Mouse (Mus musculus): ENCODE data around the gene Smg9. TPM values are rescaled to one million over a fixed set of nuclear protein-coding genes. Genes with fewer than 3 reads are reported as not detected.
A peak's percentile ranks its signal among the peaks of the same experiment; 100 is the strongest.

The Smg9 gene
- polyA plus RNA-seq, 2 experiments, result 11.2 to 20.6 TPM

DNA sequence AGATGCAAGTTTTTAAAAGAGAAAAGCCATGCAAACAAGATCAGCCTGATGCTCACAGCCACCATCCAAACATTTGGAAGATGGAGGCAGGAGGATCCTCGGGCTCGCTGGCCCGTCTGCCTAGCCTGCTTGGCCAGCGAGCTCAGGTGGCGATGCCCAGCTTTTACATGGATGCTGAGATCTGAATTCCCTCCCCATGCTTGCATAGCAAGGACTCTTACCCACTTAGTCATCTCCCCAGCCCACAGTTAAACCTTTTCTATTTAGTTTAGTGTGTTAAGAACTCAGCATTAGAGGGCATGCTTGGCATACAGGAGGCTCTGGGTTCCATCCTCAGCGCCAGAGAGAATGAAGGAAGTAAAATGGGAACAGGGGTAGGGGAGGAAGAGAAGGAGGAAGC lies 39.8 kb downstream of the Smg9 start:
- Histone ChIP-seq H3K4me3 (ENCODE audit: insufficient read depth in 1 of 2, low read depth in 2 of 2, low read length in 2 of 2) (no peak overlapping the region), H3K9me3 (ENCODE audit: control insufficient read depth, low read length) (no peaks in the 10 kb centered on the region), H3K4me1 (replicated peaks; ENCODE audit: control insufficient read depth in 2 of 2, insufficient read depth in 2 of 2, low read length in 1 of 2) (no peaks in the 10 kb centered on the region), H3K27ac (no peak overlapping the region), H3K9ac (replicated peaks) (no peak overlapping the region), H3K27me3 (ENCODE audit: control insufficient read depth, insufficient read depth, low read length) (no peaks in the 10 kb centered on the region), H3K4me2 (ENCODE audit: low read depth) (no peak overlapping the region), H3K36me3 (replicated peaks; ENCODE audit: control insufficient read depth, insufficient read depth, low read depth) (no peaks in the 10 kb centered on the region)
- 69% methylated on average over 6 of the region's 6 CpGs for WGBS (ENCODE audit: insufficient replicate concordance)
- no peak for DNase-seq (ENCODE audit: low read depth in 3 of 3, low spot score in 3 of 3)
- no peak for ATAC-seq (ENCODE audit: insufficient read depth)
- no peak for TF ChIP-seq EP300 (IDR thresholded peaks at IDR 0.05; ENCODE audit: low read depth)
- TF ChIP-seq CTCF (IDR thresholded peaks at IDR 0.05; ENCODE audit: low read depth), result no peak

DNA sequence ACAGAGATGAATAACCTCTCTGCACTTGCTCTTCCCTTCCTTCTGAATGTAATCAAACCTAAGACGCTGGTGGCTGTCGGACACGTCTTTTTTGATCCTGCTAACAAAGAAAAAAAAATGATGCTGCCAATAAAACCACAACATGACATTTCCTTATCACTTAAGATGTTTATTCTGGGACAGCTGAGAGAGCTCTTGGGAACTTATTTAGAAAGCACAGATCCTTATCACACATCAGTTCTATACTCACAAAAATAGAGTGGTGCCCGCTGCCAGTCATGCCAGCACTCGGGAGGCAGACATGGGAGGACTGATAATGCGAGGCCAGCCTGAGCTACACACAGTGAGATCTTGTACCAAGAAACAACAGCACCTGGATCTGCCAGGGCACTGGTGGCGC lies 40.5 kb downstream of the Smg9 start:
- no peaks in the 10 kb centered on the region for H3K36me3 ChIP-seq (replicated peaks; ENCODE audit: control insufficient read depth, insufficient read depth, low read depth)
- no peak overlapping the region for H3K9ac ChIP-seq (replicated peaks)
- no peak overlapping the region for H3K4me2 ChIP-seq (ENCODE audit: low read depth)
- TF ChIP-seq CTCF (IDR thresholded peaks at IDR 0.05; ENCODE audit: low read depth), result no peak
- TF ChIP-seq EP300 (IDR thresholded peaks at IDR 0.05; ENCODE audit: low read depth), result no peak
- DNase-seq (ENCODE audit: low read depth in 3 of 3, low spot score in 3 of 3) (no peak), ATAC-seq (ENCODE audit: insufficient read depth) (no peak)
- H3K4me1 ChIP-seq (replicated peaks; ENCODE audit: control insufficient read depth in 2 of 2, insufficient read depth in 2 of 2, low read length in 1 of 2), result no peaks in the 10 kb centered on the region
- H3K27me3 ChIP-seq (ENCODE audit: control insufficient read depth, insufficient read depth, low read length), result no peaks in the 10 kb centered on the region
- no peaks in the 10 kb centered on the region for H3K9me3 ChIP-seq (ENCODE audit: control insufficient read depth, low read length)
- H3K4me3 ChIP-seq (ENCODE audit: insufficient read depth in 1 of 2, low read depth in 2 of 2, low read length in 2 of 2), result no peak overlapping the region
- WGBS (ENCODE audit: insufficient replicate concordance), result 49% methylated on average over 7 of the region's 7 CpGs
- no peak overlapping the region for H3K27ac ChIP-seq

DNA sequence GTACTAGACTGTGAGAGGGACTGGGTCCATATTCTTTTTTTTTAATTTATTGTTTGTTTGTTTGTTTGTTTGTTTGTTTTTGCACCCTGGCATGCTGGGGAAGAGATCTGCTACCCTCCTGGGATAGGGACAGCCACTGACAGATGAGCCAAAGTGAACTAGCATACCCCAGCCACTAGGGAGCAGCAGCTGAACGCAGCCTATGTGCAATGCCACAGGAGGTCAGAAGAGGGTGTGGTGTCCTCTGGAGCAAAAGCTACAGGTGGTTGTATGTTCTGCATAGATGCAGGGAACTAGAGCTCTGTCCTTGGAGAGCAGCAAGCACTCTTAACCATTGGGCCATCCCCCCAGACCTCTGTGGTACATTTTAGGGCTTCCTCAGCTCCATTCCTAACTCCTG lies 42.4 kb downstream of the Smg9 start:
- DNase-seq (ENCODE audit: low read depth in 3 of 3, low spot score in 3 of 3) (peak; percentile 45 to 59 (median 47)), ATAC-seq (ENCODE audit: insufficient read depth) (peak; percentile 60; the same call in 1 of the 2 replicates)
- H3K9me3 ChIP-seq (ENCODE audit: control insufficient read depth, low read length), result no peaks in the 10 kb centered on the region
- no peak overlapping the region for H3K27ac ChIP-seq
- TF ChIP-seq EP300 (IDR thresholded peaks at IDR 0.05; ENCODE audit: low read depth) (no peak), CTCF (IDR thresholded peaks at IDR 0.05; ENCODE audit: low read depth) (peak; percentile 98)
- H3K4me3 ChIP-seq (ENCODE audit: insufficient read depth in 1 of 2, low read depth in 2 of 2, low read length in 2 of 2), result no peak overlapping the region
- H3K27me3 ChIP-seq (ENCODE audit: control insufficient read depth, insufficient read depth, low read length), result no peaks in the 10 kb centered on the region
- no peak overlapping the region for H3K4me2 ChIP-seq (ENCODE audit: low read depth)
- WGBS (ENCODE audit: insufficient replicate concordance), result 0% methylated on average over 1 of the region's 1 CpGs
- no peaks in the 10 kb centered on the region for H3K36me3 ChIP-seq (replicated peaks; ENCODE audit: control insufficient read depth, insufficient read depth, low read depth)
- no peak overlapping the region for H3K9ac ChIP-seq (replicated peaks)
- no peaks in the 10 kb centered on the region for H3K4me1 ChIP-seq (replicated peaks; ENCODE audit: control insufficient read depth in 2 of 2, insufficient read depth in 2 of 2, low read length in 1 of 2)

DNA sequence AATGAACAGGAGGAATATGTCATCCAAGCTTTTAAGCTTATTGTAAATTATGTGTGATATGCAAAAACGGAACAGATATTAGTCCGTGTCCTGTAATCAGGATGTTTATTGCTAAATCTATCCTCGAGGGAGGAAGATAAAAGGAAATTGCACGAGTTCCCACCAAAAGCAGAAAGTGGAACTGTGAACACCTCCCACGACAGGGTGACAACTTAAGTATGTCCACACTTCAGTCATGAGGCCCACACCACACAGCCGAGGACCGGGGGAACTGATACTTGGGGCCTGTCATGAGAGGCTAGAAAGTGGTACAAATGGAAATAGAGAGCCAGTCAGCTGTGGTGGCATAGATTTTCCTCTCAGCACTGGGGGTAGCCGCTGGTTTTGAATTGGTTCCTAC lies 42.9 kb downstream of the Smg9 start:
- H3K4me2 ChIP-seq (ENCODE audit: low read depth), result no peak overlapping the region
- WGBS (ENCODE audit: insufficient replicate concordance), result 49% methylated on average over 8 of the region's 8 CpGs
- no peak for DNase-seq (ENCODE audit: low read depth in 3 of 3, low spot score in 3 of 3)
- ATAC-seq (ENCODE audit: insufficient read depth), result no peak
- no peaks in the 10 kb centered on the region for H3K4me1 ChIP-seq (replicated peaks; ENCODE audit: control insufficient read depth in 2 of 2, insufficient read depth in 2 of 2, low read length in 1 of 2)
- no peaks in the 10 kb centered on the region for H3K9me3 ChIP-seq (ENCODE audit: control insufficient read depth, low read length)
- H3K4me3 ChIP-seq (ENCODE audit: insufficient read depth in 1 of 2, low read depth in 2 of 2, low read length in 2 of 2), result no peak overlapping the region
- no peak for TF ChIP-seq CTCF (IDR thresholded peaks at IDR 0.05; ENCODE audit: low read depth)
- no peak for TF ChIP-seq EP300 (IDR thresholded peaks at IDR 0.05; ENCODE audit: low read depth)
- no peaks in the 10 kb centered on the region for H3K36me3 ChIP-seq (replicated peaks; ENCODE audit: control insufficient read depth, insufficient read depth, low read depth)
- no peak overlapping the region for H3K27ac ChIP-seq
- H3K9ac ChIP-seq (replicated peaks), result no peak overlapping the region
- no peaks in the 10 kb centered on the region for H3K27me3 ChIP-seq (ENCODE audit: control insufficient read depth, insufficient read depth, low read length)

DNA sequence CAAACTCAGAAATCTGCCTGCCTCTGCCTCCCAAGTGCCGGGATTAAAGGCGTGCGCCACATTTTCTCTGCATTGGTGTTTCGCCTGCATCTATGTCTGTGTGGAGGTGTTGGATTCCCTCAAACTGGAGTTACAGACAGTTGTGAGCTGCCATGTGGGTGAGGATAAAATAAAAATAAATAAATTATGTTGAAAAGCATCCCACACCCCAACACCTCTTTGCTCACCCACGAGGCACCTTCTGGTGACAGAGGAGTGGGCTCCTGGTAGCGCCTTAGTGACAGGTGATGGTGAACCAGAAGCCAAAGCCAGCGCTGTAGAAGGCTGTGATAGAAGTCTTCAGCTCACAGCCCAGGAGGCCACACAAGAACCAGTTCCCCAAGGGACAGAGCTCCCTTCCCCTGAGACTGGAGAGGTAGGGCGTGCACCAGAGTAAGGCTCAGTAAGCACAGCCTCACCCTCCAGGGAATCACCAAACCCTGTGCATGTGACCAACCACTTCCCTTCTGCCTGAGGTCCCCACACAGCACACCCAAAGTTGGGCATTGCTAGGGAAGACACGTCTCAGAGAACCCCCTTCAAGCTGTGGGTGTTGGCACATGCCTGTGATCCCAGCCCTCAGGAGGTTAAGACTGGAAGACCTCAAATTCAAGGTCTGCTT lies 46.0 kb downstream of the Smg9 start:
- TF ChIP-seq CTCF (IDR thresholded peaks at IDR 0.05; ENCODE audit: low read depth), result no peak
- TF ChIP-seq EP300 (IDR thresholded peaks at IDR 0.05; ENCODE audit: low read depth), result no peak
- 65% methylated on average over 9 of the region's 9 CpGs for WGBS (ENCODE audit: insufficient replicate concordance)
- ATAC-seq (ENCODE audit: insufficient read depth), result no peak
- Histone ChIP-seq H3K4me3 (ENCODE audit: insufficient read depth in 1 of 2, low read depth in 2 of 2, low read length in 2 of 2) (no peak overlapping the region), H3K36me3 (replicated peaks; ENCODE audit: control insufficient read depth, insufficient read depth, low read depth) (no peaks in the 10 kb centered on the region), H3K27ac (no peak overlapping the region), H3K9ac (replicated peaks) (no peak overlapping the region), H3K27me3 (ENCODE audit: control insufficient read depth, insufficient read depth, low read length) (no peaks in the 10 kb centered on the region), H3K4me1 (replicated peaks; ENCODE audit: control insufficient read depth in 2 of 2, insufficient read depth in 2 of 2, low read length in 1 of 2) (peaks cover 0 to 2% of the 10 kb centered on the region in 2 experiments; a peak in 2 of 4 replicates), H3K4me2 (ENCODE audit: low read depth) (no peak overlapping the region), H3K9me3 (ENCODE audit: control insufficient read depth, low read length) (no peaks in the 10 kb centered on the region)
- DNase-seq (ENCODE audit: low read depth in 3 of 3, low spot score in 3 of 3), result no peak
